Mouse (Mus musculus) heart, postnatal 0 days (tissue): ENCODE data around the gene Olfr15. TPM values are rescaled to one million over a fixed set of nuclear protein-coding genes. Genes with fewer than 3 reads are reported as not detected.

ENCODE experiments used
- ATAC-seq: fragments of 200-750 bp; cut with Nextera tagmentation; 2 replicates; pipeline ENCODE4 v1.8.0; 2017; ENCODE audit warnings: low read depth, moderate number of reproducible peaks, moderate library complexity; ENCODE audit not compliant: insufficient read depth
- DNase-seq: peaks from one replicate; pipeline ENCODE4 v3.0.0-alpha.2; 2016; ENCODE audit warnings: low spot score
- H3K27ac ChIP-seq: fragments of 300-500 bp; sonication (generic); 2 replicates; pipeline ENCODE4 v1.5.1; 2014; ENCODE audit warnings: low read depth, mild to moderate bottlenecking
- H3K27me3 ChIP-seq: fragments of 300-500 bp; sonication (generic); 2 replicates; pipeline ENCODE4 v1.6.1; 2014; ENCODE audit warnings: low read length, mixed read lengths; ENCODE audit not compliant: control insufficient read depth, insufficient read depth
- H3K36me3 ChIP-seq: fragments of 300-500 bp; sonication (generic); replicated peaks from 2 replicates; pipeline ENCODE4 v1.6.1; 2014; ENCODE audit warnings: low read length, mixed read lengths; ENCODE audit not compliant: control insufficient read depth, insufficient read depth
- H3K4me1 ChIP-seq: fragments of 300-500 bp; sonication (generic); 2 replicates; pipeline ENCODE4 v1.6.1; 2014; ENCODE audit warnings: antibody characterized with exemption; ENCODE audit not compliant: control insufficient read depth, insufficient read depth
- H3K4me2 ChIP-seq: fragments of 300-500 bp; sonication (generic); 2 replicates; pipeline ENCODE4 v1.6.1; 2014; ENCODE audit warnings: low read depth, mild to moderate bottlenecking, low read length, moderate library complexity
- H3K4me3 ChIP-seq: fragments of 300-500 bp; sonication (generic); 2 replicates; pipeline ENCODE4 v1.5.1; 2014; ENCODE audit warnings: low read depth, low read length
- H3K9ac ChIP-seq: fragments of 300-500 bp; sonication (generic); replicated peaks from 2 replicates; pipeline ENCODE4 v1.6.1; 2014; ENCODE audit warnings: low read depth, low read length, mixed read lengths
- H3K9me3 ChIP-seq: fragments of 300-500 bp; sonication (generic); replicated peaks from 2 replicates; pipeline ENCODE4 v1.6.1; 2016; ENCODE audit warnings: low read length; ENCODE audit not compliant: control insufficient read depth
- CTCF ChIP-seq: IDR thresholded peaks from 2 replicates; pipeline ENCODE4 v1.5.1; 2016; ENCODE audit warnings: antibody characterized with exemption, control low read depth, low read depth
- EP300 ChIP-seq: IDR thresholded peaks from 2 replicates; pipeline ENCODE4 v1.6.1; 2016; ENCODE audit warnings: antibody characterized with exemption, low read depth
- WGBS: fragments of 180-500 bp; shearing (Covaris S2); extraction: QIAGEN DNeasy Blood & Tissue Kit; methylation state at CpG from one replicate; pipeline ENCODE4 v1.1.7; 2014; 5-methylcytosine and 5-hydroxymethylcytosine counted together
- polyA plus RNA-seq: library from polyadenylated mRNA; unstranded; fragments of >200 nt; fragmentation: Nextera tagmentation; extraction: Ambion mirVana; gene quantifications from 2 replicates; pipeline ENCODE4 v1.2.1, GENCODE M21; 2015
- total RNA-seq: library from RNA; depleted of rRNA; stranded (reverse); fragments of >200 nt; gene quantifications from 2 replicates; pipeline ENCODE4 v1.2.3, GENCODE M21; 2014; ENCODE audit warnings: low replicate concordance; rRNA removed

The Olfr15 gene
- total and polyA plus RNA-seq, 2 experiments from 2014 or later = not detected

GRCm38 (mm10) chr16:3891621-3892295, 61.1 kb downstream of the Olfr15 start:
- 91% methylated on average over 14 of the region's 14 CpGs for WGBS

GRCm38 (mm10) chr16:3893739-3894138, 63.1 kb downstream of the Olfr15 start:
- H3K27me3 ChIP-seq = no peaks in the 10 kb centered on the region
- DNase-seq (peak; percentile 79), ATAC-seq (peak; percentile 77)
- no peak overlapping the region for H3K4me3 ChIP-seq
- no peak overlapping the region for H3K4me2 ChIP-seq
- H3K36me3 ChIP-seq = peaks cover 35% of the 10 kb centered on the region
- H3K27ac ChIP-seq = peak overlapping the region; percentile 87
- TF ChIP-seq CTCF (no peak), EP300 (no peak)
- peaks cover 13% of the 10 kb centered on the region; the same call in 1 of the 2 replicates for H3K4me1 ChIP-seq
- H3K9ac ChIP-seq = no peak overlapping the region
- 11% methylated on average over 3 of the region's 3 CpGs for WGBS
- H3K9me3 ChIP-seq = no peaks in the 10 kb centered on the region

More at GRCm38 (mm10) chr16:3891621-3892295, 61.1 kb downstream of the Olfr15 start:
- Histone ChIP-seq H3K4me1 (peaks cover 13% of the 10 kb centered on the region; the same call in 1 of the 2 replicates), H3K9ac (no peak overlapping the region), H3K4me3 (no peak overlapping the region), H3K27me3 (no peaks in the 10 kb centered on the region), H3K27ac (no peak overlapping the region), H3K9me3 (no peaks in the 10 kb centered on the region), H3K36me3 (peaks cover 15% of the 10 kb centered on the region; the same call in 1 of the 2 replicates), H3K4me2 (no peak overlapping the region)
- TF ChIP-seq EP300 (no peak), CTCF (no peak)
- no peak for DNase-seq
- no peak for ATAC-seq

Other genes starting within 250 kb of the Olfr15 start
- not detected in 2 replicates for gene Olfr161, start 239.8 kb upstream of the Olfr15 start, total RNA-seq
- gene Olfr161, start 239.8 kb upstream of the Olfr15 start, polyA plus RNA-seq = not detected in 2 replicates
- gene Mefv, start 112.8 kb upstream of the Olfr15 start, total RNA-seq = not detected in 2 replicates
- gene Mefv, start 112.8 kb upstream of the Olfr15 start, polyA plus RNA-seq = 0.04 and 0.05 TPM in 2 replicates
- gene Zfp263, start 86.8 kb upstream of the Olfr15 start, total RNA-seq = 11.1 and 12.6 TPM in 2 replicates
- 15.8 and 17.1 TPM in 2 replicates for gene Zfp263, start 86.8 kb upstream of the Olfr15 start, polyA plus RNA-seq
- gene Zfp174, start 16.4 kb downstream of the Olfr15 start, total RNA-seq = 0.69 and 0.93 TPM in 2 replicates
- 0.71 and 0.72 TPM in 2 replicates for gene Zfp174, start 16.4 kb downstream of the Olfr15 start, polyA plus RNA-seq
- gene Naa60, start 41.5 kb downstream of the Olfr15 start, total RNA-seq = 23.6 and 24.2 TPM in 2 replicates
- gene Naa60, start 41.5 kb downstream of the Olfr15 start, polyA plus RNA-seq = 32.2 and 33.0 TPM in 2 replicates
- 7.4 and 9.2 TPM in 2 replicates for gene Zfp597, start 53.7 kb downstream of the Olfr15 start, total RNA-seq
- gene Zfp597, start 53.7 kb downstream of the Olfr15 start, polyA plus RNA-seq = 3.3 and 4.3 TPM in 2 replicates
- not detected in 2 replicates for gene Gm20695, start 53.8 kb downstream of the Olfr15 start, total RNA-seq
- gene Gm20695, start 53.8 kb downstream of the Olfr15 start, polyA plus RNA-seq = 0.93 and 1.2 TPM in 2 replicates
- gene 1700037C18Rik, start 77.8 kb downstream of the Olfr15 start, total RNA-seq = 3.2 and 4.0 TPM in 2 replicates
- 9.2 and 10.0 TPM in 2 replicates for gene 1700037C18Rik, start 77.8 kb downstream of the Olfr15 start, polyA plus RNA-seq
- gene Cluap1, start 77.9 kb downstream of the Olfr15 start, total RNA-seq = 5.6 and 18.4 TPM in 2 replicates
- 14.9 and 16.2 TPM in 2 replicates for gene Cluap1, start 77.9 kb downstream of the Olfr15 start, polyA plus RNA-seq
- gene Nlrc3, start 145.8 kb downstream of the Olfr15 start, total RNA-seq = 0.15 and 0.35 TPM in 2 replicates
- gene Nlrc3, start 145.8 kb downstream of the Olfr15 start, polyA plus RNA-seq = 1.2 TPM in 2 replicates
- gene Slx4, start 172.9 kb downstream of the Olfr15 start, total RNA-seq = 4.4 and 5.4 TPM in 2 replicates
- 3.0 and 3.2 TPM in 2 replicates for gene Slx4, start 172.9 kb downstream of the Olfr15 start, polyA plus RNA-seq
- gene Dnase1, start 206.1 kb downstream of the Olfr15 start, total RNA-seq = not detected in 2 replicates
- gene Dnase1, start 206.1 kb downstream of the Olfr15 start, polyA plus RNA-seq = 0.82 and 1.3 TPM in 2 replicates
- gene Trap1, start 246.9 kb downstream of the Olfr15 start, total RNA-seq = 109 and 135 TPM in 2 replicates
- 117 and 121 TPM in 2 replicates for gene Trap1, start 246.9 kb downstream of the Olfr15 start, polyA plus RNA-seq